In genomic region chr11:116642681-116643578, GRCm38 (mm10) we compare ENCODE assay signal across 9 mouse cellular contexts. TPM values are rescaled to one million over a fixed set of nuclear protein-coding genes. Genes with fewer than 3 reads are reported as not detected.
A peak's percentile ranks its signal among the peaks of the same experiment; 100 is the strongest.
DNase-seq lines count a peak whose midpoint lies in the region; ATAC-seq lines count a peak whose summit lies in the region.
"Had no signal": no experiment of that assay in that cellular context is flagged by ENCODE, and none has a peak within 500 bp of the region (broad histone marks: within the 10 kb centered on the region; RNA-seq: fewer than 3 reads in every experiment).

No protein-coding gene starts in this region.

- H3K9me3 ChIP-seq in hindbrain, embryonic 13.5 days, result no peaks in the 10 kb centered on the region

- H3K27ac ChIP-seq in hindbrain, embryonic 13.5 days, result peak overlapping the region; percentile 31; the same call in 1 of the 2 replicates

- peak overlapping the region; percentile 14 for H3K4me3 ChIP-seq in hindbrain, embryonic 13.5 days
- H3K4me3 ChIP-seq: megakaryocyte, embryonic 14.5 days had no signal

- peak; percentile 95 for DNase-seq in NIH3T3 (ENCODE audit: low read depth)
- DNase-seq in cerebellum, postnatal 14 days, result peak; percentile 96 to 98
- DNase-seq in frontal cortex, postnatal 14 days (ENCODE audit: low spot score in 2 of 2), result peak; percentile 78 to 90
- DNase-seq in layer of hippocampus, postnatal 14 days (ENCODE audit: low spot score in 2 of 2), result peak; percentile 91 to 93
- peak; percentile 91 for DNase-seq in lung, postnatal 25 days (ENCODE audit: low spot score)
- DNase-seq in retina, embryonic 14.5 days (ENCODE audit: low spot score), result peak; percentile 95
- peak; percentile 82 to 86 for DNase-seq in thymus, postnatal 36 days

- 38% methylated on average over 14 of the region's 14 CpGs for WGBS in hindbrain, embryonic 13.5 days

- H3K9ac ChIP-seq in hindbrain, embryonic 13.5 days, result peak overlapping the region; percentile 31

- H3K27me3 ChIP-seq in hindbrain, embryonic 13.5 days, result peaks cover 3% of the 10 kb centered on the region

- peaks cover 18% of the 10 kb centered on the region for H3K4me1 ChIP-seq in hindbrain, embryonic 13.5 days (replicated peaks)

- H3K4me2 ChIP-seq in hindbrain, embryonic 13.5 days, result peak overlapping the region; percentile 48

- no peaks in the 10 kb centered on the region for H3K36me3 ChIP-seq in hindbrain, embryonic 13.5 days

- peak; percentile 71 for ATAC-seq in hindbrain, embryonic 13.5 days (ENCODE audit: low FRiP score)

RNA-seq across cellular contexts. Expression of gene Prcd, which starts 10.4 kb away (rescaled TPM):
- 1.2 and 1.4 TPM in 2 replicates for polyA plus RNA-seq in hindbrain, embryonic 13.5 days (2015; fragmentation: Nextera tagmentation; extraction: Ambion mirVana)
- total RNA-seq in layer of hippocampus, postnatal 14 days (2021), result 1 to 10 TPM; 4.6 to 5.0 TPM

RNA-seq across cellular contexts. Expression of gene Cygb, which starts 11.2 kb away (rescaled TPM):
- 16.4 and 18.1 TPM in 2 replicates for polyA plus RNA-seq in hindbrain, embryonic 13.5 days (2015; fragmentation: Nextera tagmentation; extraction: Ambion mirVana)
- total RNA-seq in layer of hippocampus, postnatal 14 days (2021), result 10 to 100 TPM; 48.9 to 52.1 TPM

RNA-seq across cellular contexts. Expression of gene Rhbdf2, which starts 16.1 kb away (rescaled TPM):
- polyA plus RNA-seq in hindbrain, embryonic 13.5 days (2015; fragmentation: Nextera tagmentation; extraction: Ambion mirVana), result 1.8 and 2.1 TPM in 2 replicates
- 1 to 10 TPM; 1.6 to 1.7 TPM for total RNA-seq in layer of hippocampus, postnatal 14 days (2021)

RNA-seq across cellular contexts. Expression of gene Aanat, which starts 56.7 kb away (rescaled TPM):
- polyA plus RNA-seq in hindbrain, embryonic 13.5 days (2015; fragmentation: Nextera tagmentation; extraction: Ambion mirVana), result 0.36 and 1.0 TPM in 2 replicates
- under 1 TPM; 0.39 to 0.76 TPM for total RNA-seq in layer of hippocampus, postnatal 14 days (2021)

Comparison
In these comparisons a context has a peak if more than half of its experiments do, and no peak if none do; other contexts are left out.
1. Peak in every context shown above with its lines: DNase-seq, ATAC-seq, H3K4me3 ChIP-seq and H3K27ac ChIP-seq.